Mouse (Mus musculus) urinary bladder, adult 2 months (tissue): ENCODE measurements at regions not wholly inside any gene's neighbourhood (a gene's known extent, or its start where the extent isn't known, plus 50 kb on each side); places are given as distances from the start of the nearest gene placed in this dataset.

Experiments used
- DNase-seq: peaks from one replicate; pipeline ENCODE4 v3.0.0; 2022; ENCODE audit warnings: low spot score

GRCm38 (mm10) chr9:98690839-98691516, 89.5 kb upstream of the Mrps22 start:
- peak; percentile 19 for DNase-seq

- no peak for DNase-seq
Observed at GRCm38 (mm10) chr9:98685548-98685947, 84.1 kb upstream of the Mrps22 start.

GRCm38 (mm10) chr9:98684336-98684735, 82.9 kb upstream of the Mrps22 start:
- DNase-seq, result no peak

GRCm38 (mm10) chr9:98675612-98676011, 74.2 kb upstream of the Mrps22 start:
- DNase-seq, result no peak

GRCm38 (mm10) chr9:98673461-98674114, 72.1 kb upstream of the Mrps22 start:
- no peak for DNase-seq

- DNase-seq, result no peak
Observed at GRCm38 (mm10) chr9:98672361-98672760, 70.9 kb upstream of the Mrps22 start.

- no peak for DNase-seq
Observed at GRCm38 (mm10) chr9:98668423-98669330, 67.2 kb upstream of the Mrps22 start.

- no peak for DNase-seq
Observed at GRCm38 (mm10) chr9:98667072-98667471, 65.6 kb upstream of the Mrps22 start.

GRCm38 (mm10) chr9:98663011-98663410, 61.6 kb upstream of the Mrps22 start:
- DNase-seq, result no peak

- DNase-seq, result no peak
Observed at GRCm38 (mm10) chr9:98651681-98652080, 50.2 kb upstream of the Mrps22 start.
